Mouse (Mus musculus): ENCODE measurements around the gene Lgals3bp.

- TF ChIP-seq CTCF (IDR thresholded peaks at IDR 0.05) (no peak), EP300 (IDR thresholded peaks at IDR 0.05; ENCODE audit: insufficient read depth, low read depth, low read length) (no peak), POLR2A (IDR thresholded peaks at IDR 0.05; ENCODE audit: insufficient read depth, low read depth, low read length) (no peak)
Observed at GRCm38 (mm10) chr11:118413055-118413454, 11.2 kb upstream of the Lgals3bp start.

Data from heart, adult 2 months (tissue).